Mouse (Mus musculus): ENCODE measurements around the gene Mns1.

DNA sequence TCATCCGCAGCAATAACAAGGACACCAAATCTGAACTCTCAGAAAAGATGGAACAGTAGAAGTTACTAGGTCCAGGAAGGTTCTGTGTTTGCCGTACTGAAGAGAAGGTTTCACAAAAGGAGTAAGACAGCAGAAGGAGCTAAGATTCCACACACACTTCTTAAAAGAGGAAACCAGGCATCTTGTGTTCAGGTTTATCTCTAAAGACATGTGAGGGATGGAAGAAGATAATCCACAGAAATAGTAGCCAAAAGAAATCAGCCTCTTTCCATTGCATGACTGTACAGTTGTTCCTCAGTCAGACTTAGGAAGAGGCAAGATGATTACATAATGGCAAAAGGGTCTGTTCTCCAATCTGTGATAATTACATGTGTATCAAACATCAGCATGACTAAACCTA is 24.6 kb downstream of the Mns1 start:
- no peak for TF ChIP-seq POLR2A (IDR thresholded peaks at IDR 0.05; ENCODE audit: low read depth, low read length)
- TF ChIP-seq CTCF (IDR thresholded peaks at IDR 0.05; ENCODE audit: borderline replicate concordance, insufficient read depth, low read length) = no peak
